Mouse (Mus musculus) heart, adult 2 months (tissue): Measurements from ENCODE around the gene Aatk. TPM values are rescaled to one million over a fixed set of nuclear protein-coding genes. Genes with fewer than 3 reads are reported as not detected.
A peak's percentile ranks its signal among the peaks of the same experiment; 100 is the strongest.

ENCODE experiments used
- DNase-seq, 2 experiments: peaks; one replicate each; pipeline ENCODE4 v3.0.0; 2021
- H3K27ac ChIP-seq: fragments of 200-600 bp; 2 replicates; pipeline ENCODE4 v1.8.1; 2022
- H3K27me3 ChIP-seq: fragments of 200-500 bp; 2 replicates; pipeline ENCODE4 v1.6.1; 2012; ENCODE audit warnings: mild to moderate bottlenecking, low read length, inconsistent platforms, mixed read lengths; ENCODE audit not compliant: control insufficient read depth, insufficient read depth
- H3K36me3 ChIP-seq: fragments of 200-500 bp; 2 replicates; pipeline ENCODE4 v1.6.1; 2012; ENCODE audit warnings: low read length, inconsistent platforms; ENCODE audit not compliant: control insufficient read depth, insufficient read depth
- H3K4me1 ChIP-seq: fragments of 200-500 bp; 2 replicates; pipeline ENCODE4 v1.6.1; 2011; ENCODE audit warnings: low read length; ENCODE audit not compliant: control insufficient read depth, insufficient read depth
- H3K4me3 ChIP-seq: fragments of 200-600 bp; 2 replicates; pipeline ENCODE4 v1.8.1; 2022
- H3K79me2 ChIP-seq: fragments of 200-500 bp; replicated peaks from 2 replicates; pipeline ENCODE4 v1.6.1; 2012; ENCODE audit warnings: mild to moderate bottlenecking, inconsistent platforms, low read length, moderate library complexity, mixed read lengths; ENCODE audit not compliant: control insufficient read depth, insufficient read depth
- H3K9ac ChIP-seq: fragments of 200-500 bp; 2 replicates; pipeline ENCODE4 v1.6.1; 2012; ENCODE audit warnings: low read depth, mild to moderate bottlenecking, control low read depth, inconsistent platforms, low read length, mixed read lengths
- CTCF ChIP-seq: fragments of 200-600 bp; IDR thresholded peaks from 2 replicates; pipeline ENCODE4 v1.8.1; 2022; ENCODE audit warnings: antibody characterized with exemption, mild to moderate bottlenecking, moderate library complexity
- EP300 ChIP-seq: fragments of 200-500 bp; IDR thresholded peaks from 2 replicates; pipeline ENCODE4 v1.6.1; 2011; ENCODE audit warnings: low read depth, low read length, control low read depth; ENCODE audit not compliant: insufficient read depth
- POLR2A ChIP-seq: fragments of 200-500 bp; IDR thresholded peaks from 2 replicates; pipeline ENCODE4 v1.6.1; 2011; ENCODE audit warnings: mild to moderate bottlenecking, low read depth, low read length, control low read depth; ENCODE audit not compliant: insufficient read depth
- WGBS: fragments of 180-500 bp; shearing (Covaris S2); methylation state at CpG from one replicate; pipeline ENCODE4 v1.1.7; 2018; 5-methylcytosine and 5-hydroxymethylcytosine counted together
- intact Hi-C: fragments of 180-260 bp; cut with DNase I; formaldehyde crosslinking; loops from one replicate; pipeline ENCODE4 v1.15.1; 2025
- polyA plus RNA-seq: library from polyadenylated mRNA; depleted of rRNA; stranded (reverse); fragments of >200 nt; gene quantifications from 2 replicates; pipeline ENCODE4 v1.2.3, GENCODE M21; 2012
- total RNA-seq, 2 experiments: library from RNA; stranded (reverse); gene quantifications; 2 replicates each; pipeline ENCODE4 v1.2.3; 2021

Aatk gene
- total and polyA plus RNA-seq, 3 experiments = 3.6 to 10.3 (median 4.7) TPM

GRCm38 (mm10) chr11:120013174-120013711, 33.7 kb downstream of the Aatk start:
- Histone ChIP-seq H3K36me3 (no peaks in the 10 kb centered on the region), H3K4me1 (peaks cover 3% of the 10 kb centered on the region), H3K79me2 (no peaks in the 10 kb centered on the region), H3K27me3 (no peaks in the 10 kb centered on the region), H3K9ac (peak overlapping the region; percentile 61), H3K4me3 (peak overlapping the region; percentile 58), H3K27ac (peak overlapping the region; percentile 60)
- intact Hi-C loops = loop anchor here (1.0 kb wide), 2 partner anchors 52 to 87 kb away; no protein-coding TSS in a partner anchor
- DNase-seq = peak; percentile 85
- 6% methylated on average over 21 of the region's 21 CpGs for WGBS
- no peak for TF ChIP-seq POLR2A
- TF ChIP-seq CTCF = peak; percentile 69
- peak; percentile 60; the same call in 1 of the 2 replicates for TF ChIP-seq EP300

GRCm38 (mm10) chr11:120012702-120013101, 34.3 kb downstream of the Aatk start:
- no peaks in the 10 kb centered on the region for H3K27me3 ChIP-seq
- TF ChIP-seq EP300 (no peak), POLR2A (no peak), CTCF (no peak; the same call in 1 of the 2 replicates)
- WGBS = 88% methylated on average over 13 of the region's 13 CpGs
- no peak overlapping the region for H3K9ac ChIP-seq
- no peaks in the 10 kb centered on the region for H3K36me3 ChIP-seq
- H3K4me3 ChIP-seq = no peak overlapping the region
- H3K4me1 ChIP-seq = peaks cover 3% of the 10 kb centered on the region
- intact Hi-C loops = loop anchor here (1.0 kb wide), 2 partner anchors 53 to 88 kb away; no protein-coding TSS in a partner anchor
- no peaks in the 10 kb centered on the region for H3K79me2 ChIP-seq
- H3K27ac ChIP-seq = no peak overlapping the region
- DNase-seq = no peak

- H3K4me1 ChIP-seq = peaks cover 3% of the 10 kb centered on the region
- H3K4me3 ChIP-seq = no peak overlapping the region
- no peak overlapping the region for H3K9ac ChIP-seq
- no peak for DNase-seq
- 46% methylated on average over 43 of the region's 43 CpGs for WGBS
- no peak for TF ChIP-seq POLR2A
- TF ChIP-seq EP300 = no peak
- TF ChIP-seq CTCF = peak; percentile 12; the same call in 1 of the 2 replicates
- intact Hi-C loops = no loop called here
- no peaks in the 10 kb centered on the region for H3K27me3 ChIP-seq
- H3K79me2 ChIP-seq = no peaks in the 10 kb centered on the region
- no peaks in the 10 kb centered on the region for H3K36me3 ChIP-seq
- no peak overlapping the region for H3K27ac ChIP-seq
Measured at GRCm38 (mm10) chr11:120011761-120012560, 35.0 kb downstream of the Aatk start.

GRCm38 (mm10) chr11:120011114-120011760, 35.7 kb downstream of the Aatk start:
- Histone ChIP-seq H3K4me1 (peaks cover 3% of the 10 kb centered on the region), H3K9ac (no peak overlapping the region), H3K36me3 (no peaks in the 10 kb centered on the region), H3K79me2 (no peaks in the 10 kb centered on the region), H3K4me3 (no peak overlapping the region), H3K27me3 (no peaks in the 10 kb centered on the region), H3K27ac (no peak overlapping the region)
- no peak for DNase-seq
- WGBS = 74% methylated on average over 11 of the region's 11 CpGs
- TF ChIP-seq EP300 (no peak), POLR2A (no peak), CTCF (no peak)
- intact Hi-C loops = no loop called here

GRCm38 (mm10) chr11:120009937-120010336, 37.0 kb downstream of the Aatk start:
- TF ChIP-seq EP300 = no peak
- no peak for TF ChIP-seq POLR2A
- no peak for TF ChIP-seq CTCF
- intact Hi-C loops = no loop called here
- H3K4me3 ChIP-seq = no peak overlapping the region
- no peak for DNase-seq
- no peaks in the 10 kb centered on the region for H3K79me2 ChIP-seq
- peaks cover 3% of the 10 kb centered on the region for H3K4me1 ChIP-seq
- H3K27ac ChIP-seq = no peak overlapping the region
- 75% methylated on average over 20 of the region's 20 CpGs for WGBS
- H3K36me3 ChIP-seq = no peaks in the 10 kb centered on the region
- no peaks in the 10 kb centered on the region for H3K27me3 ChIP-seq
- no peak overlapping the region for H3K9ac ChIP-seq
